Mouse (Mus musculus): ENCODE measurements at regions not wholly inside any gene's neighbourhood (a gene's known extent, or its start where the extent isn't known, plus 50 kb on each side); places are given as distances from the start of the nearest gene placed in this dataset.

DNA sequence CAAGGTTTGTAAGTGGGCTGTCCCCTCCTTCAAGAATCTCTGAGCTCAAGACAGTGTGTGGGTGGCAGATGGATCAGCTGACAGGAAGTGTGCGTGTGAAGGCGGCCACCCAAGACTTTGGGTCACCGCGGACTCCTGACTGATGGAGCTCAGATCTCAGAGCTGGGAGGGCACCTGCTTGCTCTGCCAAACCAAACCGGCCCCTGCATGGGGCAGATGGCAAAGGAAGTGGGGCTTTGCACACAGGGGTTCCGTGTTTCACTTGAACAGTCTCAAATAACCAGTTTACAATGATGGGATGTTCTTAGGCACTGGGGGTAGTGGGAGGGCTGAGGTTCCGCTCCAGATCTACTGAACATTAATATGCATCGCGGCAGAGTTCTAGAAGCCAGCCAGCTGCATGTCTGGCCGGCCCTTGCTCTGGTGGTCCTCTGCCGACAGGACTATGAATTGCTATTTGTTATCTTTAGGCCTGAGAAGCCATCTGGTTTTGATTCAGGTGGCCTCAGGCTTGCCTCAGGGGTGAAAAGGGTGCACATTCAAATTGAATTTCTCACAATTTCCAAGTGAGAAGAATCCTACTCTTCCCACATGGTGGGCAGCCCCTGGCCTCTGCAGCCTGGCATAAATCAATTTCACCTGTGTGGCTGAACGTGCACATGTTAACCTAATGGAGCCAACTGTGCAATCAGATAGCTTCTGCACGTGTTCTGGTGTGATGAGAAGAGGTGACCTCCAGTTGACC, 172.0 kb downstream of the Mylk4 start:
- 78% methylated on average over 13 of the region's 13 CpGs for WGBS

DNA sequence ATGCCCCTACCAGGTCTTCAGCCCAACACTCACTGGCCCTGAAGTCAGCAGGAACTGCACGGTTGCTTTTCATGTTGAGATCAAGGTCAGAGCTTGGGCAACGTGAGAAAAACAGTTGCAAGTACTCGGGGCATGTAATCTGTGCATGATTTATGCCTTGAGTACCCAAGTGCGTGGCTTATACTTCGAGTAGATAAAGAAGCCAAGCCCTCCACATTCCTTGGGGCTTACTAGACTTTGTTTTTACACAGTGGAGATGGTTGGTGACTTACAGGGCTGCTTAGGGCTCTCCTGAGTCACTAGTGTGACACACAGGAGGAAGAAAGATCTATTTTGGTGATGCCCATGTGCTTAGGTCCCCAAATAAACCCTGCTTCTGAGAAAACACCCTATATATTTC, 172.8 kb downstream of the Mylk4 start:
- no peak overlapping the region for H3K27ac ChIP-seq (replicated peaks; ENCODE audit: insufficient read depth, low read depth, low read length)
- H3K4me3 ChIP-seq (ENCODE audit: insufficient read depth, low read depth, low read length): no peak overlapping the region
- no peaks in the 10 kb centered on the region for H3K4me1 ChIP-seq (ENCODE audit: control insufficient read depth, insufficient read depth, low read length)
- no peak overlapping the region for H3K9ac ChIP-seq (ENCODE audit: low read depth, low read length)
- no peaks in the 10 kb centered on the region for H3K79me2 ChIP-seq (ENCODE audit: control insufficient read depth, insufficient read depth, low read length)
- no peak for DNase-seq (ENCODE audit: extremely low read depth, low read depth, low spot score)
- no peaks in the 10 kb centered on the region for H3K36me3 ChIP-seq (ENCODE audit: control insufficient read depth, insufficient read depth, low read length)
- H3K27me3 ChIP-seq (ENCODE audit: control insufficient read depth, insufficient read depth, low read length): no peaks in the 10 kb centered on the region
- TF ChIP-seq POLR2A (IDR thresholded peaks at IDR 0.05; ENCODE audit: extremely low read depth, insufficient read depth, low read length) (no peak), CTCF (IDR thresholded peaks at IDR 0.05; ENCODE audit: low read depth, low read length) (no peak)
- 56% methylated on average over 5 of the region's 5 CpGs for WGBS

More for the DNA sequence above, 172.0 kb downstream of the Mylk4 start:
- H3K36me3 ChIP-seq (ENCODE audit: control insufficient read depth, insufficient read depth, low read length): no peaks in the 10 kb centered on the region
- no peaks in the 10 kb centered on the region for H3K79me2 ChIP-seq (ENCODE audit: control insufficient read depth, insufficient read depth, low read length)
- no peak overlapping the region for H3K9ac ChIP-seq (ENCODE audit: low read depth, low read length)
- no peak for TF ChIP-seq CTCF (IDR thresholded peaks at IDR 0.05; ENCODE audit: low read depth, low read length)
- no peak for TF ChIP-seq POLR2A (IDR thresholded peaks at IDR 0.05; ENCODE audit: extremely low read depth, insufficient read depth, low read length)
- no peaks in the 10 kb centered on the region for H3K4me1 ChIP-seq (ENCODE audit: control insufficient read depth, insufficient read depth, low read length)
- no peaks in the 10 kb centered on the region for H3K27me3 ChIP-seq (ENCODE audit: control insufficient read depth, insufficient read depth, low read length)
- no peak overlapping the region for H3K4me3 ChIP-seq (ENCODE audit: insufficient read depth, low read depth, low read length)
- H3K27ac ChIP-seq (replicated peaks; ENCODE audit: insufficient read depth, low read depth, low read length): no peak overlapping the region
- no peak for DNase-seq (ENCODE audit: extremely low read depth, low read depth, low spot score)

DNA sequence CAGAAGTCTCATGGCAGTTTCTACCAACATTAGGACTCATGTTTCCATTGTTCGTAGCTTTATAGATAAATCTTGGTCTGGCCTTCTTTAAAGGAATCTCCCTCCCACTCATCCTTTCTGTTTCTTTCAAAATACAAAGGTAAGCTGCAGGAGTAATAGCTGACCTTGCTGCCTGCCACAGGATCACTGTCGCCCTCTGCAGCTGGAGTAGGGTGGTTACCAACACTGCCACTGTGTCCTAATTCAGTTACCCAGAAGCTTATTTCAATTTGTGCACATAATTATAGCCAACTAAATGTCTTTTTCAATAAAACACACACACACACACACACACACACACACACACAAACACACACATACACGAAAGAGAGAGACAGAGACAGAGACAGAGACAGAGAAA, 175.3 kb downstream of the Mylk4 start:
- H3K79me2 ChIP-seq (ENCODE audit: control insufficient read depth, insufficient read depth, low read length): no peaks in the 10 kb centered on the region
- TF ChIP-seq CTCF (IDR thresholded peaks at IDR 0.05; ENCODE audit: low read depth, low read length): peak; percentile 72
- no peak for TF ChIP-seq POLR2A (IDR thresholded peaks at IDR 0.05; ENCODE audit: extremely low read depth, insufficient read depth, low read length)
- DNase-seq (ENCODE audit: extremely low read depth, low read depth, low spot score): peak; percentile 16
- H3K4me3 ChIP-seq (ENCODE audit: insufficient read depth, low read depth, low read length): no peak overlapping the region
- no peak overlapping the region for H3K9ac ChIP-seq (ENCODE audit: low read depth, low read length)
- no peaks in the 10 kb centered on the region for H3K4me1 ChIP-seq (ENCODE audit: control insufficient read depth, insufficient read depth, low read length)
- WGBS: 71% methylated on average over 3 of the region's 3 CpGs
- H3K36me3 ChIP-seq (ENCODE audit: control insufficient read depth, insufficient read depth, low read length): no peaks in the 10 kb centered on the region
- no peak overlapping the region for H3K27ac ChIP-seq (replicated peaks; ENCODE audit: insufficient read depth, low read depth, low read length)
- no peaks in the 10 kb centered on the region for H3K27me3 ChIP-seq (ENCODE audit: control insufficient read depth, insufficient read depth, low read length)

DNA sequence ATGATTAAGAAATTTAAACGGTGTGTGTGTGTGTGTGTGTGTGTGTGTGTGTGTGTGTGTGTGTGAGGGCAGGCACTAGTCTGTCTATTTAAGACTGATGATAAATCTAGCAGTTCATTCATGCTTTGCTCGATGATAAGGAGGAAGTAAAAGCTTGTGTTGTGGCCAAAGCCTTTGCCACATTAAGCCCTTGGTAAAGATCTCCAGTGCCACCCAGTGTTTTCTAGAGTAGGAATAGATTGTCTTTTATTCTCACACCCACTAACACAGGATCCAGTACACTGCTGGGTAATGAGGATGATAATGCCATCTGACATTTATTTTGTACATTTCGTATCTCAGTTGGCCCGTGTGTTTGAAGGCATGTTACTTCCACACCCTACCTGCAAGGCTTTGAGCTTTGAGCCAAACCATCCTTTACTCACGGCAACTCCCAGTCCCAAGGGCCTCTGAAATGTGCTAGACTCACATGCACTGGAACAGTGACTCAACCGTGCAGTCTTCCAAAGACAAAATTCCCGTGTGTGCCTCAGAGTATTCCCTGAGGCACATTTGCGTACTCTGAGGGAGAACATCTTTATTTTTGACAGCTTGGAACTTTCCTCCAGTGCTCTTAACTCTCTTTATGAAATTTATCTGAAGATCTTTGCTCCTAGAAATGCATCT, 179.7 kb downstream of the Mylk4 start:
- no peak overlapping the region for H3K4me3 ChIP-seq (ENCODE audit: insufficient read depth, low read depth, low read length)
- 75% methylated on average over 8 of the region's 8 CpGs for WGBS
- no peak overlapping the region for H3K27ac ChIP-seq (replicated peaks; ENCODE audit: insufficient read depth, low read depth, low read length)
- no peak for TF ChIP-seq POLR2A (IDR thresholded peaks at IDR 0.05; ENCODE audit: extremely low read depth, insufficient read depth, low read length)
- TF ChIP-seq CTCF (IDR thresholded peaks at IDR 0.05; ENCODE audit: low read depth, low read length): no peak
- H3K9ac ChIP-seq (ENCODE audit: low read depth, low read length): no peak overlapping the region
- no peaks in the 10 kb centered on the region for H3K36me3 ChIP-seq (ENCODE audit: control insufficient read depth, insufficient read depth, low read length)
- no peaks in the 10 kb centered on the region for H3K79me2 ChIP-seq (ENCODE audit: control insufficient read depth, insufficient read depth, low read length)
- peak; percentile 30 for DNase-seq (ENCODE audit: extremely low read depth, low read depth, low spot score)
- no peaks in the 10 kb centered on the region for H3K4me1 ChIP-seq (ENCODE audit: control insufficient read depth, insufficient read depth, low read length)
- no peaks in the 10 kb centered on the region for H3K27me3 ChIP-seq (ENCODE audit: control insufficient read depth, insufficient read depth, low read length)

DNA sequence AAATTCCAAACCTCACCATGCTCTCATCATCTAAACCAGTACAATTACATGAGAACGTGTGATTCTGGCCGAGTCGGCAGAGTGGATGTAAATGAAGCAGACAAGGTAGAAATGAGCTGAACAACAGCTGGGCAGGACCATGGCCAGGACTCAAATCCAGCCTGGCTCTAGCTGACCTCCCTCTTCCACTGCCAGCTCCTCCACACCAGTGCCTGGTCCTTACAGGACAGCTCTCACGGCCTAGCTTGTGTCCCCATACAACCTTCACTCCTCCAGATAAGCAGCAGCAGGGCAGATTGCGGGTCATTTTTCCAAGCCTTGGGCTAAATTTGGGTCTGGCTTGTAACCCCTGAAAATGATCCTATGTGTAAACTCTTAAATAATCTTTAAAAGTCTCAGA, 182.4 kb downstream of the Mylk4 start:
- H3K4me1 ChIP-seq (ENCODE audit: control insufficient read depth, insufficient read depth, low read length): no peaks in the 10 kb centered on the region
- no peaks in the 10 kb centered on the region for H3K79me2 ChIP-seq (ENCODE audit: control insufficient read depth, insufficient read depth, low read length)
- 88% methylated on average over 5 of the region's 5 CpGs for WGBS
- no peak overlapping the region for H3K27ac ChIP-seq (replicated peaks; ENCODE audit: insufficient read depth, low read depth, low read length)
- no peaks in the 10 kb centered on the region for H3K27me3 ChIP-seq (ENCODE audit: control insufficient read depth, insufficient read depth, low read length)
- DNase-seq (ENCODE audit: extremely low read depth, low read depth, low spot score): no peak
- H3K9ac ChIP-seq (ENCODE audit: low read depth, low read length): no peak overlapping the region
- no peak overlapping the region for H3K4me3 ChIP-seq (ENCODE audit: insufficient read depth, low read depth, low read length)
- TF ChIP-seq CTCF (IDR thresholded peaks at IDR 0.05; ENCODE audit: low read depth, low read length) (no peak), POLR2A (IDR thresholded peaks at IDR 0.05; ENCODE audit: extremely low read depth, insufficient read depth, low read length) (no peak)
- no peaks in the 10 kb centered on the region for H3K36me3 ChIP-seq (ENCODE audit: control insufficient read depth, insufficient read depth, low read length)

DNA sequence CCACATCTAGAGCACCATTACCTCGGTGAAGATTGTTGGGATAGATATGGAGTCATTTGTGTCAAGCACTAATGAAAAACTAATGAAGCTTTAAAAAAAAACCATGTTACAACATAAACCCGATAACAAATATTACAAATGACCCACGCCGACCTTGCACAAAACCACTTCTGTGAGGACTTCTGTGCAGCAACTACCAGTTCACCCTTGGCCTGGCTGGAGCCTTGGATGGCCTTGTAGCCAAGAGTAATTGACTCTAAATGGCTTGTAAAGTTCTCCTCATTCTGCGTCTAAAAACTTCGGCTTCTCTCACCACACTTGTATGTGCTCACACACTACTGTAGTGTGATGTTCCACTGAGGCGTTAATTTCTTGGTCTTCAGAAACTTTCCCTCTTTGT, 190.1 kb downstream of the Mylk4 start:
- Histone ChIP-seq H3K27me3 (ENCODE audit: control insufficient read depth, insufficient read depth, low read length) (no peaks in the 10 kb centered on the region), H3K79me2 (ENCODE audit: control insufficient read depth, insufficient read depth, low read length) (no peaks in the 10 kb centered on the region), H3K4me1 (ENCODE audit: control insufficient read depth, insufficient read depth, low read length) (no peaks in the 10 kb centered on the region), H3K4me3 (ENCODE audit: insufficient read depth, low read depth, low read length) (no peak overlapping the region), H3K9ac (ENCODE audit: low read depth, low read length) (no peak overlapping the region), H3K27ac (replicated peaks; ENCODE audit: insufficient read depth, low read depth, low read length) (no peak overlapping the region), H3K36me3 (ENCODE audit: control insufficient read depth, insufficient read depth, low read length) (no peaks in the 10 kb centered on the region)
- peak; percentile 28 for DNase-seq (ENCODE audit: extremely low read depth, low read depth, low spot score)
- WGBS: 91% methylated on average over 7 of the region's 7 CpGs
- TF ChIP-seq POLR2A (IDR thresholded peaks at IDR 0.05; ENCODE audit: extremely low read depth, insufficient read depth, low read length) (no peak), CTCF (IDR thresholded peaks at IDR 0.05; ENCODE audit: low read depth, low read length) (no peak)
